Mouse (Mus musculus): ENCODE results near the gene Tmem182. TPM values are rescaled to one million over a fixed set of nuclear protein-coding genes. Genes with fewer than 3 reads are reported as not detected.

The Tmem182 gene
- polyA plus RNA-seq, 1 experiment from 2014 or later: 0.57 TPM

DNA sequence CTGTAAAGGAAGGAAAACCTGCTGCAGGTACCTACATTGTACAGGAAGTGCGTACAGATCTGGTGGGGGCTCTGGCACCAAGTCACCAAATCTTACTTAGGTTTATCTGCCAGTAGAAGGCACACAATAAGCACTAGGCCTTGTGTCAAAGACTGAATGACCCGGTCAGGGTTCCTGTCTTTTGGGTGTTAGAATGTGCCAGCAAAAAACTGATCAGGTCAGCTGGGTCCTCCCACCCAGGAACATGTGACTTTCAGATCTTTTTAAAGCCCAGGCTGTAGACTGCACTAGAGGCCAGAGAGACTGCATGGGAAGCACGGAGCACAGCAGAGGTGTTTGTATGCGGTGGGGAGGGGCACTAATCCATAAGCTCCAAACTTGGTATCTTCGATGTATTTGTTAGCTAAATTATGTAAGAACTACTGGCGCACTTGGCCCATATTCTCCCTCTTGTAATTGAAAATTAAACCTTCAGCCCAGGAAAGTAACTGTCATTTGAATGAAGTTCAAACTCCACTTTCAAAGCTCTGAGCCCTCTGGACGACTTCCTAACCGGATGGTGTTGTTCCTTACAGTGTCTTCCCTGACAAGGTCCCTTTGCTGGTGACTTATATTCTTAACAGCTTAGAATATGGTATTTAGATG, 83.1 kb downstream of the Tmem182 start:
- WGBS (ENCODE audit: insufficient replicate concordance): 69% methylated on average over 8 of the region's 8 CpGs
- ATAC-seq (ENCODE audit: low read depth): no peak

DNA sequence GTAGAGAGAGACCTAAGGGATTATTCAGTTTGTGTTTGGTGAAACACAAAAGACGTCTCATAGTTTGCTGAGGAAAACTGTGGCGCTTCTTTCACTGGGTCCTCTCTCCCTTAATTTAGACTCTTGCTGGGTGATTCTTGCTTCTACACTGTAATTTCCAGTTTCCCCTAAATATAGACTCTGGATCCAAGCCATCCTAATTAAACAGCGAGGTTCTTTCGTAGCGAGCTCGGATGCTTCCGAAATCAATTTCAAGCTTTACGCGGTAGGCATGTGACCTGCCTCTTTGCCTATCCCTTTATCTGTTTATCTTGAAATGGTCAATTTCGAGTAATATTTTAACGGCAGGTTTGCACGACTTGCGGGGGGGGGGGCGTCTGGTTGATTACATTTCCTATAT, 84.2 kb downstream of the Tmem182 start:
- no peak overlapping the region for H3K4me2 ChIP-seq (ENCODE audit: low read depth, low read length)
- 75% methylated on average over 14 of the region's 14 CpGs for whole genome bisulfite sequencing (ENCODE audit: insufficient replicate concordance)
- no peak overlapping the region for H3K4me3 ChIP-seq (ENCODE audit: low read depth, low read length)
- no peaks in the 10 kb centered on the region for H3K9me3 ChIP-seq (replicated peaks; ENCODE audit: control insufficient read depth, low read length)
- no peak overlapping the region for H3K27ac ChIP-seq (ENCODE audit: low read length)
- H3K36me3 ChIP-seq (ENCODE audit: control insufficient read depth, insufficient read depth): no peaks in the 10 kb centered on the region
- H3K4me1 ChIP-seq (ENCODE audit: control insufficient read depth, low read depth, low read length): no peaks in the 10 kb centered on the region
- no peak overlapping the region for H3K9ac ChIP-seq (ENCODE audit: low read depth, low read length)
- no peak for ATAC-seq (ENCODE audit: low read depth)
- H3K27me3 ChIP-seq (ENCODE audit: control insufficient read depth, insufficient read depth, low read depth, low read length): no peaks in the 10 kb centered on the region

More for the DNA sequence above, 83.1 kb downstream of the Tmem182 start:
- no peak overlapping the region for H3K4me3 ChIP-seq (ENCODE audit: low read depth, low read length)
- H3K27me3 ChIP-seq (ENCODE audit: control insufficient read depth, insufficient read depth, low read depth, low read length): no peaks in the 10 kb centered on the region
- no peaks in the 10 kb centered on the region for H3K36me3 ChIP-seq (ENCODE audit: control insufficient read depth, insufficient read depth)
- H3K9ac ChIP-seq (ENCODE audit: low read depth, low read length): no peak overlapping the region
- no peaks in the 10 kb centered on the region for H3K9me3 ChIP-seq (replicated peaks; ENCODE audit: control insufficient read depth, low read length)
- H3K4me1 ChIP-seq (ENCODE audit: control insufficient read depth, low read depth, low read length): no peaks in the 10 kb centered on the region
- H3K27ac ChIP-seq (ENCODE audit: low read length): no peak overlapping the region
- H3K4me2 ChIP-seq (ENCODE audit: low read depth, low read length): no peak overlapping the region

DNA sequence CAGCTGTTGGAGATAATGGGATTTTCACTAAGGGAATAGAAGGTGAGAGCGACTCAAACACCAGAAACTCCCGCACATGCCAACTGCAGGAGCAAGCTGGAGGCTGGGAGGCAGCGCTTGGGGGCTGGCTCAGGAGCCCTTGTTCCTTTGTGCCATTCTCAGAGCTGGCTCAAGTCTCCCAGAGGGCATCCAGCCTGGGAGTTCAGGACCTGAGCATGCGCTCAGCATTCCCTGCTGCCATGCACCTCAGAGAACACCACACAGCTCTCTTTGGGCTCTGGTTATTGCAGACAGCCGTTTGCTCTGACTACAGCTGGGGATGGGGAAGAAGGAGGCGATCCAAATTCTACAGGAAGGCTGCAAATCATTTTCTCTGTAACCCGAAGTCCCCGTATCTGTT, 84.8 kb downstream of the Tmem182 start:
- H3K4me3 ChIP-seq (ENCODE audit: low read depth, low read length): no peak overlapping the region
- H3K27ac ChIP-seq (ENCODE audit: low read length): no peak overlapping the region
- H3K4me1 ChIP-seq (ENCODE audit: control insufficient read depth, low read depth, low read length): no peaks in the 10 kb centered on the region
- ATAC-seq (ENCODE audit: low read depth): no peak
- H3K9me3 ChIP-seq (replicated peaks; ENCODE audit: control insufficient read depth, low read length): no peaks in the 10 kb centered on the region
- WGBS (ENCODE audit: insufficient replicate concordance): 56% methylated on average over 8 of the region's 8 CpGs
- H3K36me3 ChIP-seq (ENCODE audit: control insufficient read depth, insufficient read depth): no peaks in the 10 kb centered on the region
- no peak overlapping the region for H3K4me2 ChIP-seq (ENCODE audit: low read depth, low read length)
- H3K9ac ChIP-seq (ENCODE audit: low read depth, low read length): no peak overlapping the region
- H3K27me3 ChIP-seq (ENCODE audit: control insufficient read depth, insufficient read depth, low read depth, low read length): no peaks in the 10 kb centered on the region

DNA sequence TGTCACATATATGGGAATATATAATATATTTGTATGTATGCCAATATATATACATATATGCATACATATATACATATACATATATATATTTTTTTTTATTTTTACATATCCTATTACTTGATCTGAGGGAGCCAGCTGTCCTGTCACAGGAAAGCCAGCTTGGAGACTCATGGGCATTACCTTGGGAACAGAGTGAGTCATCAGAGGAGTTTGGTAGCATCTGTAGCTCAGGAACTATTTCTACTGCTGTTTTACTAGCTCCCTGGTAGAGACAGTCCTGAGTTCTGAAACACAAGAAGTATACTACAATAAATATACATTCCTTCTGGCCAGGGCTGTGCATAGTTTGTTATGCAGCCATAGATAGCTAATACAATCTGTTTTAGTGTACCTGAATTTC, 98.3 kb downstream of the Tmem182 start:
- Histone ChIP-seq H3K9me3 (replicated peaks; ENCODE audit: control insufficient read depth, low read length) (no peaks in the 10 kb centered on the region), H3K9ac (ENCODE audit: low read depth, low read length) (no peak overlapping the region), H3K27ac (ENCODE audit: low read length) (no peak overlapping the region), H3K4me1 (ENCODE audit: control insufficient read depth, low read depth, low read length) (no peaks in the 10 kb centered on the region), H3K4me2 (ENCODE audit: low read depth, low read length) (no peak overlapping the region), H3K27me3 (ENCODE audit: control insufficient read depth, insufficient read depth, low read depth, low read length) (no peaks in the 10 kb centered on the region), H3K36me3 (ENCODE audit: control insufficient read depth, insufficient read depth) (no peaks in the 10 kb centered on the region), H3K4me3 (ENCODE audit: low read depth, low read length) (no peak overlapping the region)
- ATAC-seq (ENCODE audit: low read depth): no peak

Other genes with a start within 250 kb of the Tmem182 start
- not detected in 2 replicates for gene Slc9a4, start 225.5 kb upstream of the Tmem182 start, polyA plus RNA-seq (2015; fragmentation: Nextera tagmentation; extraction: Ambion mirVana)
- 0.01 and 0.11 TPM in 2 replicates for gene Slc9a2, start 125.0 kb upstream of the Tmem182 start, polyA plus RNA-seq (2015; fragmentation: Nextera tagmentation; extraction: Ambion mirVana)
- 0.79 and 0.81 TPM in 2 replicates for gene Mfsd9, start 14.9 kb upstream of the Tmem182 start, polyA plus RNA-seq (2015; fragmentation: Nextera tagmentation; extraction: Ambion mirVana)